In the genomic region with DNA sequence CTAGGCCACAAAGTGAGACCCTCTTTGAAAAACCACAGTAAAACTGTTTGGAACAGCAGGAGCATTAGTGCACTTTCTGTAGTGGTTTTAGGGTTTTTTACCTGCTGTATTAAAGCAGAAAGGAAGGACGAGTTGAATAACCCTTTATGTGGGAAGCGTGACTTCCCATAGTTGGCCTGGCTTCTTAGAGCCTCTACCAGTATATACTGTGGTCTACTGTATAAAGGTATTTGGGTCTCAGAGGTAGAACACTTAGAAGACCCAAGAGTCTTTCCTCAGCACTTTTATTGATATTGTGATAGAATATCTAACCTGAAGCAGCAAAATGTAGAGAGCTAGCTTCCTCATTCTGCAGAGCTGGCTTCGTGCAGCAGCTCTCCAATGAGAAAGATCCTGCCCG, we compare ENCODE assay signal across 12 mouse cellular contexts. TPM values are rescaled to one million over a fixed set of nuclear protein-coding genes. Genes with fewer than 3 reads are reported as not detected.
DNase-seq lines count a peak whose midpoint lies in the region; ATAC-seq and TF ChIP-seq lines count a peak whose summit lies in the region.
"Had no signal": no experiment of that assay in that cellular context is flagged by ENCODE, and none has a peak within 500 bp of the region (broad histone marks: within the 10 kb centered on the region; RNA-seq: fewer than 3 reads in every experiment).

No protein-coding gene starts in this region.

- H3K4me1 ChIP-seq in cortical plate, adult 2 months (ENCODE audit: control insufficient read depth, insufficient read depth, low read length), result peaks cover 14% of the 10 kb centered on the region
- peaks cover 38% of the 10 kb centered on the region for H3K4me1 ChIP-seq in midbrain, embryonic 15.5 days

- no peak overlapping the region for H3K4me2 ChIP-seq in midbrain, embryonic 15.5 days

- H3K27ac ChIP-seq in gastrocnemius, adult 2 months, result peak overlapping the region; percentile 96
- peak overlapping the region; percentile 93; the same call in 1 of the 2 replicates for H3K27ac ChIP-seq in layer of hippocampus, adult 2 months
- 0 out of 2 replicates have a peak overlapping the region, but pooled peaks have one; percentile 13 for H3K27ac ChIP-seq in cortical plate, adult 2 months (ENCODE audit: insufficient read depth, low read length)
- 0 out of 2 replicates have a peak overlapping the region, but pooled peaks have one; percentile 41 for H3K27ac ChIP-seq in midbrain, embryonic 15.5 days
- H3K27ac ChIP-seq: liver, embryonic 14.5 days had no signal

- H3K4me3 ChIP-seq in gastrocnemius, adult 2 months, result peak overlapping the region; percentile 9; the same call in 1 of the 2 replicates
- H3K4me3 ChIP-seq in layer of hippocampus, adult 2 months, result no peak overlapping the region
- no peak overlapping the region for H3K4me3 ChIP-seq in cortical plate, adult 2 months (ENCODE audit: insufficient read depth, low read length)
- H3K4me3 ChIP-seq in midbrain, embryonic 15.5 days, result no peak overlapping the region

- intact Hi-C loops in gastrocnemius, adult 2 months (cut with DNase I), result no loop called here
- intact Hi-C loops in gastrocnemius, postnatal 36 days (cut with DNase I), result no loop called here

- TF ChIP-seq POLR2A in cortical plate, adult 2 months (IDR thresholded peaks at IDR 0.05; ENCODE audit: extremely low read depth, insufficient read depth, low read length), result no peak

- no peak for DNase-seq in gastrocnemius, adult 2 months
- no peak for DNase-seq in gastrocnemius, postnatal 36 days
- DNase-seq in layer of hippocampus, adult 2 months (ENCODE audit: low spot score in 2 of 2), result no peak
- no peak for DNase-seq in layer of hippocampus, adult 18-20 months (ENCODE audit: low spot score in 2 of 2)
- DNase-seq in frontal cortex, adult 2 months (ENCODE audit: extremely low spot score in 1 of 2, low spot score in 1 of 2), result no peak
- DNase-seq: cerebellum, adult 18-20 months; gastrocnemius, postnatal 25 days; left cerebral cortex, postnatal 4 days had no signal

- no peaks in the 10 kb centered on the region for H3K27me3 ChIP-seq in midbrain, embryonic 15.5 days (replicated peaks)

- no peak for ATAC-seq in midbrain, embryonic 15.5 days (replicated peaks)

- WGBS in midbrain, embryonic 15.5 days, result 79% methylated on average over 4 of the region's 4 CpGs

- TF ChIP-seq CTCF in gastrocnemius, adult 2 months (IDR thresholded peaks at IDR 0.05), result no peak
- no peak for TF ChIP-seq CTCF in layer of hippocampus, adult 2 months (conservative IDR thresholded peaks at IDR 0.05)
- no peak for TF ChIP-seq CTCF in cortical plate, adult 2 months (IDR thresholded peaks at IDR 0.05; ENCODE audit: extremely low read depth, insufficient read depth, low read length)

- H3K9me3 ChIP-seq in midbrain, embryonic 15.5 days, result no peaks in the 10 kb centered on the region

- H3K36me3 ChIP-seq in midbrain, embryonic 15.5 days (replicated peaks), result peaks cover 75% of the 10 kb centered on the region

- no peak overlapping the region for H3K9ac ChIP-seq in midbrain, embryonic 15.5 days
- H3K9ac ChIP-seq: liver, embryonic 14.5 days had no signal

RNA-seq across cellular contexts. Expression of a gene that starts 5.4 kb away (rescaled TPM):
- total RNA-seq in gastrocnemius, adult 2 months (2021), result 100 to 1,000 TPM; 173 to 338 TPM
- total RNA-seq in gastrocnemius, postnatal 36 days (2021), result 100 to 1,000 TPM; 214 to 252 TPM
- total RNA-seq in layer of hippocampus, adult 2 months (2021), result 10 to 100 TPM; 66.4 to 68.8 TPM
- 10 to 100 TPM; 63.1 to 71.0 TPM for total RNA-seq in layer of hippocampus, adult 18-20 months (2021)
- 90.4 and 92.9 TPM in 2 replicates for polyA plus RNA-seq in cortical plate, adult 2 months (2012; rRNA removed)
- polyA plus RNA-seq in midbrain, embryonic 15.5 days (2015; fragmentation: Nextera tagmentation; extraction: Ambion mirVana), result 92.7 and 94.7 TPM in 2 replicates
- polyA plus RNA-seq in frontal cortex, adult 2 months (2012; rRNA removed), result 93.7 and 106 TPM in 2 replicates

RNA-seq across cellular contexts. Expression of a gene that starts 11.2 kb away (rescaled TPM):
- 100 to 1,000 TPM; 131 to 143 TPM for total RNA-seq in gastrocnemius, adult 2 months (2021)
- total RNA-seq in gastrocnemius, postnatal 36 days (2021), result 100 to 1,000 TPM; 111 to 131 TPM
- total RNA-seq in layer of hippocampus, adult 2 months (2021), result 100 to 1,000 TPM; 410 to 476 TPM
- total RNA-seq in layer of hippocampus, adult 18-20 months (2021), result 100 to 1,000 TPM; 407 to 414 TPM
- 350 and 362 TPM in 2 replicates for polyA plus RNA-seq in cortical plate, adult 2 months (2012; rRNA removed)
- 175 and 176 TPM in 2 replicates for polyA plus RNA-seq in midbrain, embryonic 15.5 days (2015; fragmentation: Nextera tagmentation; extraction: Ambion mirVana)
- polyA plus RNA-seq in frontal cortex, adult 2 months (2012; rRNA removed), result 391 and 418 TPM in 2 replicates

RNA-seq across cellular contexts. Expression of a gene that starts 14.1 kb away (rescaled TPM):
- total RNA-seq in gastrocnemius, adult 2 months (2021), result 1 to 10 TPM; 2.6 to 7.3 TPM
- 1 to 10 TPM; 2.5 to 3.1 TPM for total RNA-seq in gastrocnemius, postnatal 36 days (2021)
- total RNA-seq in layer of hippocampus, adult 2 months (2021), result 1 to 10 TPM; 4.4 to 6.8 TPM
- 1 to 10 TPM; 3.5 to 5.6 TPM for total RNA-seq in layer of hippocampus, adult 18-20 months (2021)
- 8.2 and 9.5 TPM in 2 replicates for polyA plus RNA-seq in cortical plate, adult 2 months (2012; rRNA removed)
- 5.6 and 8.2 TPM in 2 replicates for polyA plus RNA-seq in midbrain, embryonic 15.5 days (2015; fragmentation: Nextera tagmentation; extraction: Ambion mirVana)
- 10.7 and 13.4 TPM in 2 replicates for polyA plus RNA-seq in frontal cortex, adult 2 months (2012; rRNA removed)

RNA-seq across cellular contexts. Expression of a gene that starts 30.8 kb away (rescaled TPM):
- under 1 TPM; 0.71 to 0.89 TPM for total RNA-seq in gastrocnemius, adult 2 months (2021)
- total RNA-seq in gastrocnemius, postnatal 36 days (2021), result 1 to 10 TPM; 1.1 TPM
- 1 to 10 TPM; 2.6 to 4.5 TPM for total RNA-seq in layer of hippocampus, adult 2 months (2021)
- 1 to 10 TPM; 2.4 to 3.0 TPM for total RNA-seq in layer of hippocampus, adult 18-20 months (2021)
- polyA plus RNA-seq in cortical plate, adult 2 months (2012; rRNA removed), result 2.3 and 2.4 TPM in 2 replicates
- polyA plus RNA-seq in midbrain, embryonic 15.5 days (2015; fragmentation: Nextera tagmentation; extraction: Ambion mirVana), result 2.4 and 3.3 TPM in 2 replicates
- 1.7 and 2.4 TPM in 2 replicates for polyA plus RNA-seq in frontal cortex, adult 2 months (2012; rRNA removed)

RNA-seq across cellular contexts. Expression of a gene that starts 44.1 kb away (rescaled TPM):
- total RNA-seq in gastrocnemius, adult 2 months (2021), result not detected
- total RNA-seq in gastrocnemius, postnatal 36 days (2021), result not detected
- not detected for total RNA-seq in layer of hippocampus, adult 2 months (2021)
- not detected for total RNA-seq in layer of hippocampus, adult 18-20 months (2021)
- 1.2 and 1.3 TPM in 2 replicates for polyA plus RNA-seq in cortical plate, adult 2 months (2012; rRNA removed)
- 7.8 and 9.2 TPM in 2 replicates for polyA plus RNA-seq in midbrain, embryonic 15.5 days (2015; fragmentation: Nextera tagmentation; extraction: Ambion mirVana)
- 0.70 and 0.80 TPM in 2 replicates for polyA plus RNA-seq in frontal cortex, adult 2 months (2012; rRNA removed)
- total RNA-seq: gastrocnemius, postnatal 25 days; layer of hippocampus, postnatal 25 days had no signal

Comparison
In these comparisons a context has a peak if more than half of its experiments do, and no peak if none do; other contexts are left out.
1. H3K27ac ChIP-seq: peak in every context shown above with its lines; median percentile 96 in gastrocnemius, adult 2 months; 93 in layer of hippocampus, adult 2 months; 41 in midbrain, embryonic 15.5 days; 13 in cortical plate, adult 2 months.